Mouse (Mus musculus) kidney, postnatal 14 days (tissue): ENCODE results near the gene Cbln3.

ENCODE experiments used
- DNase-seq: peaks from one replicate; pipeline ENCODE4 v3.0.0; 2022; ENCODE audit warnings: mixed read lengths

Gene Cbln3

GRCm38 (mm10) chr14:55884166-55884565, at the start of gene Cbln3:
Gene Cbln3, minus strand, starts transcription at chr14:55884392.
- peak; percentile 86 for DNase-seq

GRCm38 (mm10) chr14:55933586-55933985, 49.4 kb upstream of the Cbln3 start:
- peak; percentile 75 for DNase-seq

GRCm38 (mm10) chr14:55929263-55929997, 45.2 kb upstream of the Cbln3 start:
- no peak for DNase-seq

- no peak for DNase-seq
These were observed 42.7 kb upstream of the Cbln3 start for GRCm38 (mm10) chr14:55926847-55927246.

- no peak for DNase-seq
These were observed 38.5 kb upstream of the Cbln3 start for GRCm38 (mm10) chr14:55922475-55923232.

GRCm38 (mm10) chr14:55918240-55919082, 34.3 kb upstream of the Cbln3 start:
- DNase-seq = peak; percentile 87

GRCm38 (mm10) chr14:55913406-55913805, 29.2 kb upstream of the Cbln3 start:
- DNase-seq = no peak

GRCm38 (mm10) chr14:55905518-55905917, 21.3 kb upstream of the Cbln3 start:
- DNase-seq = no peak

GRCm38 (mm10) chr14:55900414-55900755, 16.2 kb upstream of the Cbln3 start:
- no peak for DNase-seq

- DNase-seq = peak; percentile 92
These were observed 15.7 kb upstream of the Cbln3 start, which contains the start of gene Sdr39u1 for GRCm38 (mm10) chr14:55899701-55900413. Gene Sdr39u1, minus strand, starts transcription at chr14:55900293.

- DNase-seq = no peak
These were observed 14.8 kb upstream of the Cbln3 start for GRCm38 (mm10) chr14:55898947-55899346.

- no peak for DNase-seq
These were observed 13.5 kb upstream of the Cbln3 start for GRCm38 (mm10) chr14:55897671-55898070.

GRCm38 (mm10) chr14:55886571-55887382, 2.6 kb upstream of the Cbln3 start:
- DNase-seq = no peak

- DNase-seq = peak; percentile 62
These were observed 1.6 kb upstream of the Cbln3 start for GRCm38 (mm10) chr14:55885791-55886271.

- no peak for DNase-seq
These were observed 1.1 kb upstream of the Cbln3 start for GRCm38 (mm10) chr14:55885114-55885790.

- peak; percentile 97 for DNase-seq
These were observed 521 bp upstream of the Cbln3 start, which contains the start of gene Khnyn for GRCm38 (mm10) chr14:55884713-55885113. Gene Khnyn, plus strand, starts transcription at chr14:55884947.

GRCm38 (mm10) chr14:55883663-55884062, 529 bp downstream of the Cbln3 start:
- DNase-seq = no peak

GRCm38 (mm10) chr14:55883149-55883661, 987 bp downstream of the Cbln3 start:
- DNase-seq = no peak

GRCm38 (mm10) chr14:55882171-55882641, 2.0 kb downstream of the Cbln3 start:
- peak; percentile 75 for DNase-seq

GRCm38 (mm10) chr14:55880982-55881381, 3.2 kb downstream of the Cbln3 start:
- no peak for DNase-seq
